Mouse (Mus musculus): ENCODE measurements at regions not wholly inside any gene's neighbourhood (a gene's known extent, or its start where the extent isn't known, plus 50 kb on each side); places are given as distances from the start of the nearest gene placed in this dataset.

GRCm38 (mm10) chr11:105532616-105533015 is 57.2 kb upstream of the Tanc2 start:
- TF ChIP-seq POLR2A (IDR thresholded peaks at IDR 0.05; ENCODE audit: low read depth, low read length) (no peak), CTCF (conservative IDR thresholded peaks at IDR 0.05 in 1 of 2, IDR thresholded peaks at IDR 0.05 in 1 of 2; ENCODE audit: low read depth in 2 of 2, low read length in 2 of 2) (no peak), USF2 (conservative IDR thresholded peaks at IDR 0.05; ENCODE audit: low read depth, low read length) (no peak), POLR2AphosphoS2 (IDR thresholded peaks at IDR 0.05; ENCODE audit: low read depth, low read length) (no peak), MAX (IDR thresholded peaks at IDR 0.05; ENCODE audit: low read length) (no peak)
